11 mouse cellular contexts compared by ENCODE assay signal in genomic region chr12:51273486-51273885, GRCm38 (mm10).
DNase-seq lines count a peak whose midpoint lies in the region.
"Had no signal": no experiment of that assay in that cellular context is flagged by ENCODE, and none has a peak within 500 bp of the region (broad histone marks: within the 10 kb centered on the region; RNA-seq: fewer than 3 reads in every experiment).

No protein-coding gene starts in this region.

- intact Hi-C loops in gastrocnemius, postnatal 36 days (cut with DNase I): loop anchor here (10.0 kb wide), 1 partner anchor 319 kb away; no protein-coding TSS in a partner anchor

- DNase-seq in adrenal gland, postnatal 10 days: peak; percentile 20
- DNase-seq in adrenal gland, adult 18-20 months (ENCODE audit: low spot score in 2 of 2): no peak
- peak; percentile 8 for DNase-seq in gastrocnemius, postnatal 25 days
- DNase-seq in gastrocnemius, postnatal 36 days: no peak
- DNase-seq in adrenal gland, postnatal 36 days: peak; percentile 31 to 33
- DNase-seq in lung, postnatal 36 days: peak; percentile 32
- no peak for DNase-seq in kidney, postnatal 10 days
- DNase-seq: cerebellum, adult 8-10 months; forebrain, postnatal 0 days; gastrocnemius, postnatal 14 days; thymus, postnatal 25 days had no signal

Comparison
In these comparisons a context has a peak if more than half of its experiments do, and no peak if none do; other contexts are left out.
1. DNase-seq: peak in adrenal gland, postnatal 10 days (single experiment), gastrocnemius, postnatal 25 days (single experiment), adrenal gland, postnatal 36 days (2 of 2) and lung, postnatal 36 days (single experiment); none in adrenal gland, adult 18-20 months (0 of 2), gastrocnemius, postnatal 36 days (0 of 2) and kidney, postnatal 10 days (single experiment).